Mouse (Mus musculus): ENCODE measurements around the gene Uaca. TPM values are rescaled to one million over a fixed set of nuclear protein-coding genes. Genes with fewer than 3 reads are reported as not detected.

The Uaca gene
- total RNA-seq, 2 experiments from 2014 or later, result 1.1 to 2.9 TPM

DNA sequence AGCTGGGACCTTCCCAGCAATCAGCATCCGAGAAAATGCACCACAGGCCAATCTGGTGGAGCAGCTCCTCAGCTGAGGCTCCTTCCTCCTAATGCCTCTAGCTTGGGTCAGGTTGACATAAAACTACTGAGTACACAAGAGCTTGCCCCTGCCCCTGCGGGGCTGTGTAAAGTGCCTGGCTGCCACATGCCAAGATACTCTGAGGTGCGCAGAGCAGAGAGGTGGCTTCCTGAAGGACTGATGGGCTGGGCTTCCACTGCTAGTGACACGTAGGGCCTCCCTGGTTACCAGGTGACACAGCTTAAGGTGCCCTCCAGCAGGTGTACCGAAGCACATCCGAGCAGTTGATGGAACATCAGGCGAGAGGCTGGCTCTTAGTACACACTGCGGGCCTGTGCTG lies 37.9 kb downstream of the Uaca start:
- ATAC-seq (replicated peaks; ENCODE audit: poor library complexity), result no peak

DNA sequence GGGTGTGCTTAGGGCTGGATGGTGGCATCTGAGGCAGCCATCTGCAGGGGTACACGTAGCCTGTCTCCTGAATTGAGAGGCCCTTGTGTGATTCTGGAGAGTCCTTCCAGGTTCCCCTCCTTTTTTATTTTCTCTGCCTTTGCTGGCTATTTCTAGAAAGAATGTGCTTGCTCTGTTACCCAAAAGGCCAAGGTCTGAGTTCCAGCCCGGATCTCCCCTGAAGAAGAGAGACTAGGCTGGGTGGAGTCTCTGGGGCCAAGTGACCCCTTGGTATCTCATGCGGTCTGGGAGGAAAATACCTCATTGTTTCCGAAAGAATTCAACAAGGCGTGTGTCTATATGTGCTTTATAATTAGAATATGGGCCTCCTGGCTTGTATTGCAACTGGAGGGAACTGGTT lies 41.8 kb downstream of the Uaca start:
- ATAC-seq (replicated peaks; ENCODE audit: poor library complexity), result no peak

DNA sequence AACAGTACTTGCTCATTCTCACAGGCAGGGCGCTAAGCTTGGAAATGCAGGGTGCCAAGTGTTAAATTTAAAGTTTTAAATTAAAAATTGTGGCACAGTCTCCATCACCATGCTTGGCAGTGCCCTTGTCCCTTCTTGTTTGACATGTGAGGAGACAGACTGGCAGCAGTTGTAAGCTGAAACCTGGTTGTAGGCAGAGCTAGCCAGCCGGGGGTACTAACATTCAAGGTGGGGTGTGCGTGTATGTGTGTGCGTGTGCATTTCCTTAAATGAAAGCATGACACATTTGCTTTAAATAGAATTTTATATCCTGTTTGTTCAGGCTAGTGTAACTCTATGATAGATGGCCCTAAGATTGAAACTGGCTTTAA lies 42.7 kb downstream of the Uaca start:
- no peak for ATAC-seq (replicated peaks; ENCODE audit: poor library complexity)

DNA sequence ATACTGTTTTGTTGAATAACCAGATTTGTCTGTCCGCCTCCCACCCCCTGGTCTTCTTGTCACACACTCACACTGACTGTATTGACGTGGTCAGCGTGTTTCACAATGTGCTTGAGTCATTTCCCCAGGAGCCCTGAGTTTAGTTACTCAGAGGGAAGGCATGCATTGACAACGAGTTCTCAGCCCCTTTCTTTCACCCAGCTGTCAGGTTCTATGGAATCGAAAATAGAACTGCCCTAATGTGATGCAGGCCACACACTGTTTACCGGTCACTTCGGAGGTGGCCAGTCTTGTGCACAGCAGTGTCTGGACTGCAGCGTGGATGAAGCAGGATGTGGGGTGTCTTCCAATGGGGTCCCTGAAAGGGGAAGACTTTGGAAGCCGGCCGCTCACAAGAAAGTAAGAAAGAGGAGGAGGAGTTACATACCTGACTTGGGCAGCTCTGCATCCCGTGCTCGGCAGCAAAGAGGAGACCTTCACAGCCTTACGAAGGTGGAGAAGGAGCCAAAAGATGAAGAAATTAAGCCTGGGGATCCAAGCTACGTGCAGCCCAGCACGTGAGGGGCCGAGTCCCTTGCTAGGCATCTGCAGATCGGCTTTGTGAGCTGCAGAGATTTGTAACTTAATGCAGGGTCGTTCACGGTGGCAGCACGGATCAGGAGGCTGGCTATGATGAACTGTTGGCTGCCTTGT lies 43.3 kb downstream of the Uaca start:
- peak; percentile 61 for ATAC-seq (replicated peaks; ENCODE audit: poor library complexity)

DNA sequence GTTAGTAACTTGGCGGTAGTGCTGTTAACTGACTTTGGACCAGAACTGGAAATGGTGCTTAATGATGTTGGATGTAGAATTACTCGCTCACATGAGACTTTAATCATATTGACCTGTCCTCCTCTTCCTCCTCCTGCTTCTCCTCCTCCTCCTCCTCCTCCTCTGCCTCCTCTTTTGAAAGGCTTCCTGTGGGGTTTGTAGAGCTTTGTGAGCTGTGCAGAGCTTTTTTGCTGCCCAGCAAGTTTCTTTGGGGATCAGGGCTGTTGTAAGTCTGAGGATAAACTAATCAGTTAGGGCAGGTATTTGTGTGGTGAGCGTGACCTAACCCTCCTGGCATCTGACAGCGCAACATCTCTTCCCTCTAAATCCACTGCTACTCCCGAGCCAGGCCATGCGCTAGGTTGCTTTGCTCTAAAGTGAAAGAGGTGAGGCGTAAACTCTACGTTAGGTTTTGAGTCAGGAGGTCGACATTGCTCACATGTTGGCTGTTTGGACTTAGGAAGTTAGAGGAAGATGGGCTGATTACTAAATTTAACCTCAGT lies 44.1 kb downstream of the Uaca start:
- no peak for ATAC-seq (replicated peaks; ENCODE audit: poor library complexity)

DNA sequence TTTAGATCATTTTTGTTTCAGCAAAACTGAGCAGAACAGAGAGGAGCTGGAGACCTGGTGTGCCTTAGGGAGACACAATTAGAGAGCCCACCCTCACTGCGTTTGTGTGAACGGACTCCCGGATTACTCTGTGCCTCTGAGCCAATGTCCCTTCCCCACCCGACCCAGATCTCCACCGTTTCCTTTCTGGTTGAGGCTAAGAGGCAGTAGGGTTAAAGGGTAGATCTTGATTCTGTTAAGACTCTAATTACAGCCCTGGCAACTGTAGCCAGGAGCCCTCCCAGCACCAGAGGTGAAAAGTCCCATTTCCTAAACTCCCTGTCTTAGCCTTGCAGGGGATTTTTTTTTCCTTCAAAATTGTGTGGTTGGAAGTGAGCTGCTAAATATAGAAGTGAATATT lies 47.1 kb downstream of the Uaca start:
- ATAC-seq (replicated peaks; ENCODE audit: poor library complexity), result no peak

DNA sequence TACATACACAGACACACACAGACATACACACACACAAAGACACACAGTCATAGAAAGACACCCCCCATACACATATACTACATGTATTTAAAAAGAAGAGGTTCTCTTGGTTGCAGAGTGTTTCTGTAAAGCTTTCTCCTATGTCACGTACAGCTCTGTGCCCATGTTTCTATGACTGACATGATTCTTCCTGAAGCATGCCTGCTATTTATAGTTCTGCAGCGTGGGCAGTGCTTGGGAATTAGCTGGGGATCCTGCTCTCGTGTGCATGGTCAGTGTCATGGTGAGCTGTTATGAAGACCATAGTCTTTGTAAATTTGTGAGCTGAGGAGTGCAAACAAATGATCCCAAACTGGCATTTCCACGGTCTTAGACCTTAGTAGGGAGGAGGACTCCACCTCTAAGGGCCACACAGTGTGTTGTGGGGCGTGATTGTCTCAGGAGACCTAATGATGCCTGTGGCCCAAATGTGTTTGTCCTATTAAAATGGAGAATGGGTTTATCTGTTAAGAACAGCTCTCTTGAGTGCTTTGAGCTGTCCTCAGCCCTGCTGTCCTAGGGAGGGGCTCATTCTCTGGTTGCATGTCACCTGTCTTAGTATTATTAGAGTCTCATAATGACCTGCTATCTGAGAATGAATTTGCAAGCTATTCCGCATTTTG lies 49.2 kb downstream of the Uaca start:
- ATAC-seq (replicated peaks; ENCODE audit: poor library complexity), result no peak

DNA sequence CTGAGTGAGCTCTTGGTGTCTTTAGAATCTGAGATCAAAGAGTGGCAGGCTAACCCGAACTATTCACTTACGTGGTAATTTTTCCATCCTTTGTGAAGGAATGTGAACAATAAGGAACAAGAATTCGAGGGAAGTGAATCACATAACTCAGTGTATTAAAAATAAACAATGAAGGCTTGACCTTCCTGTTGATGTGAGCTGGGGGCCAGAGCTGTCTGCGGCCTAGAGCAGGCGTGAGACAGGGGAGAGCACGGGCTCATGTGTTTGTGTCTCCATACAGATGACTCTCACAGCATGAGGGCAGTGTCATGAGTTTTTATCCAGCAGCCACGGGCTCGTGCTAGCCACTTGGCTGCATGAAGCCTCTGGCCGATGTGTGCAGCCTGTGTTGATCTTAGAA lies 54.4 kb downstream of the Uaca start:
- ATAC-seq (replicated peaks; ENCODE audit: poor library complexity), result no peak

DNA sequence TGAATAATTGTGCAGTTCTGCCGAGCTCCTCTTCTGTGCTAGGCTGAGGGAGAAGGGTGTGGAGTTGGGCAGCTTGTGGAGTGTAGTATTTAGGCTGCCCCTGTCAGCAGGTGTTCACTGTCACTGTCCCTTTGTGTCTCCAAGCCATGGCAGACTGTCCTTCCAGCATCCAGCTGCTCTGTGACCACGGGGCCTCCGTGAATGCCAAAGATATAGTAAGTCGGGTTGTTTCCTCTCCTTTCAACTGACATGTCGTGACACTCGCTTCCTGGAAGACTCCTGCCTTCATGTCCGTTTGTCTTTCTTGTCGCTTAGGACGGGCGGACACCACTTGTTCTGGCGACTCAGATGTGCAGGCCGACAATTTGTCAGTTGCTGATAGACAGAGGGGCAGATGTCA lies 55.6 kb downstream of the Uaca start:
- no peak for ATAC-seq (replicated peaks; ENCODE audit: poor library complexity)

DNA sequence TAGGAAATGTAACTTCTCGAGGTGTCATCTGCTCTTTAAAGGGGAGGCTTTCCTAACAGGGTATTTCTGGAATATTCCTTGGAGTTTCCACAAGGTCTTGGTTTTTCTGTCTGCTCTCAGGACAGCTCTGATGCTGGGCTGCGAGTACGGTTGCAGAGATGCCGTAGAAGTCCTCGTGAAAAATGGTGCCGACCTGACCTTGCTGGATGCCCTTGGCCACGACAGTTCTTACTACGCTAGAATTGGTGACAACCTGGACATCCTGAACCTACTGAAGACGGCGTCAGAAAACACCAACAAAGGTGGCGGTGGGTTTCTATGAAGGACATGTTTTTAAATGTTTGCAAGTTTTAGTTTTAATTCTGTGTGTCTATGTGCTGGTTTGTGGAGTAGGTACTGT lies 59.9 kb downstream of the Uaca start:
- ATAC-seq (replicated peaks; ENCODE audit: poor library complexity), result no peak

DNA sequence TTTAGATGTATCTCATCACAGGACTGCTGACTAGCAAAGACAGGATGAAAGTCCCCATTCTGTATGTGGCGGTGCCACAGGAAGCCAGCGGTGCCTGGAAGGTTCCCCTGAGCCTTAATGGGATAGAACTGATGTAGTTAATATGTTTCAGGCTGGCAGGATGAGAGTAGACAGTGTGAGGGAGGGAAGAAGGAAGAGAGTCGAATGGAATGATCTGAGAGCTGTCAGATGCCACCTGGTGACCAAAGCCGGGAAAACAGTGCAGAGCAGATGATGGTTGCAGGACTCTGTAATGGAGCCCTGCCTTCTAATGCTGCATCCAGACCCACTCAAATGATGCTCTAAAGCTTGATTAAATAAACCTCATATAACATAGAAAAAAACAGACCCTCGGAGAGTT lies 63.5 kb downstream of the Uaca start:
- peak; percentile 65; the same call in 1 of the 2 replicates for ATAC-seq (replicated peaks; ENCODE audit: poor library complexity)

DNA sequence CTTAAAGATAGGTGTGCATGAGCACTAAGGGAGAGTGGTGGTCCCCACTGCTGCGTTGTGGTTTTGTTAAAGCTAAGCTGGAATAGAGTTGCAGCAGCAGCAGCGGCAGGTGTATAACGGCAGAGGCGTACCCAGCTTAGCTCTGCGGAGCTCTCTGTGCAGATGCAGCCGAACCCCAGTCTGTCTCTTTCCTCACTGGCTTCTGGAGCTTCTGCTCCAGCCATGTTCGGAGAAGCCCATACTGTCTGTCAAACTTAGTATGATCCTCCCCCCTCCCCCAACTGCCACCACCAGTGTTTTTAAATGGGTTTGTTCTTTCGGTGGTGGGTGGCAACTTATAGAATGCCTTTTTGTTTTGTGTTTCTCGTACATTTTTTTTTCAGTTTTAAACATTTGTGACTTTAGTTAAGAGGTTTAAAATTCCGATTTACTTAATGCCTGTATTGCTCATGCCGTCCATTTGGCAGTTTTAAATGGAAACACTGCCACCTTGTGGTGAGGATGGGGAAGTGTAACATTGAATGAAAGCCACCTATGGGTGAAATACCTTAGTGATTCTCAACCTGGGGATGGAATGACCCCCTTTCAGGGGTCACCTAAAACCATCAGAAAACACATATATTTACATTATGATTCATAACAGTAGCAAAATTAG lies 64.1 kb downstream of the Uaca start:
- ATAC-seq (replicated peaks; ENCODE audit: poor library complexity), result peak; percentile 82

DNA sequence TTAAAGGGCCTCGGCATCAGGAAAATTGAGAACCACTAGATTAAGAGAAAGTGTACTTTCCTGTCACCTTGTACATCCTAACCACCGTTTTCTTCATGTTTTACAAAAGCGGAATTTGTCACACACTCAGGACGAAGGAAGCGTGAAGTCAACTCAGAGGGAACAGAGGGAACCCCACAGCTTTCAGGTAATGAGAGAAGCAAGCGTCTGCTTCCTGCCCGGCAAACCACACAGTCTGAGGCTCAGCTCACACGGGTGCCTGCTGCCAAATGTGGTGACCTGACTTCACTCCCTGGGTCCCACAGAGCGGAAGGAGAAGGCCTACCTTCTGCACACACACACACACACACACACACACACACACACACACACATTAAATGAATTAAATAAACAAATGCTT lies 64.7 kb downstream of the Uaca start:
- peak; percentile 56 for ATAC-seq (replicated peaks; ENCODE audit: poor library complexity)

DNA sequence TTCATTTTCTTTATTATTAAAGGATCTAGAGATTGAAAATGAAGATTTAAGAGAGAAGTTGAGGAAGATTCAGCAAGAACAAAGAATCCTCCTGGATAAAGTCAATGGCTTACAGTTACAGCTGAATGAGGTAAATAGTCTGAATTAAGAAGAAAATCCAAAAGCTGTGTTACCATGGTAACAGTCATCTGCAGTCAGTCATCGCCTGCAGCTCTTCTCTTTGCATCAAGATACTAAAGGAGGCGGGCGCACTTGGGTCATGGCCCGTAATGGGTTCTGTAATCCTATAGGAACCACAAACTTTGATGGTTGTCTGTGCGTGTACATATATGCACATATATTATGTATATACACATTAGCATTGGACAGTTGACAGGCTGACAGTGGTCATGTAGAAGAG lies 66.7 kb downstream of the Uaca start:
- ATAC-seq (replicated peaks; ENCODE audit: poor library complexity), result no peak

DNA sequence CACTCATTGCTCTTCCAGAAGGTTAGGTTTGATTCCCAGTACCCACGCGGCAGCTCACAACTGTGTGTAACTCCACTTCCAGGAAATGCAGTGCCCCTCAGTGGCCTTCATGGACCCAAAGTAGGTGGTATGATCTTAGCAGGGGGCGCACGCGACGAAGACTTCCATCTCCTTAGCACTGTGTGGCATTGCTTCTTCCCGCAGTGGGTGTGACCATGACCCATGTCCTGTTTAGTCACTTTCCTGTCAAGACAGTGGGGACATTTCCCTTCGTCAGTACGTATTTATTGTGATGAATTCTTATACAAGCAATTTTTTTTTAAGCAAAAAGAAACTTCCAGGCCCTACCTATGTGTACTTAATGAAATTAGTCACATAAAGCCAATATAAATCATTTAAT lies 70.3 kb downstream of the Uaca start:
- ATAC-seq (replicated peaks; ENCODE audit: poor library complexity), result no peak

DNA sequence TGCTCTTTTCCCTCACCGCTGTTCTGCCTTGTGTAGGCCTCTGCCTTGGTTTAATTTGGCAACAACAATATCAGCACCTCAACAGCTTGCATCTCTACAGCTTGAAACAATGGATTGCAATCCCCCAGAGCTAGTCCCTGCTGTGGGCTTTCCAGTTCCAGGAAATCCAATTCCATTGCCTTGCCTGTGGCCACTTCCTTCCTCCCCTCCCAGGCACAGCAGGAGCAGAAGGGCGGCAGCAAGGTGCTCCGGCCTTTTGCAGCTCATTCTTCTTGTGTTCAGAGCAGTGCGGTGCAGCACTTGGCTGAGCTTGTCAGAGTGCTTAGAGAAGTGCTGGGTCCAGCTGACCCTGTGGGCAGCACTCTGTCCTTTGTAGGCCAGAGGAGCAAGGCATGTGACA lies 71.5 kb downstream of the Uaca start:
- no peak for ATAC-seq (replicated peaks; ENCODE audit: poor library complexity)

DNA sequence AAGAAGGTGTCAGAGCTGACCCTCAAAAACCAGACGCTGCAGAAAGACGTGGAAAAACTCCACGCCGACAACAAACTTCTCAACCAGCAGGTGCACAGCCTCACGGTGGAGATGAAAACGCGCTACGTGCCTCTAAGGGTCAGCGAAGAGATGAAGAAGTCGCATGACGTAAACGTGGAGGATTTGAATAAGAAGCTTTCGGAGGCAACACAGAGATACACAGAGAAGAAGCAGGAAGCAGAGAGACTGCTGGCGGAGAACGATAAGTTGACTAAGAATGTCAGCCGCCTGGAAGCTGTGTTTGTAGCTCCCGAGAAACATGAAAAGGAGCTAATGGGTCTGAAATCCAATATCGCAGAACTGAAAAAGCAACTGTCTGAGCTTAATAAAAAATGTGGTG lies 76.1 kb downstream of the Uaca start:
- no peak for ATAC-seq (replicated peaks; ENCODE audit: poor library complexity)

DNA sequence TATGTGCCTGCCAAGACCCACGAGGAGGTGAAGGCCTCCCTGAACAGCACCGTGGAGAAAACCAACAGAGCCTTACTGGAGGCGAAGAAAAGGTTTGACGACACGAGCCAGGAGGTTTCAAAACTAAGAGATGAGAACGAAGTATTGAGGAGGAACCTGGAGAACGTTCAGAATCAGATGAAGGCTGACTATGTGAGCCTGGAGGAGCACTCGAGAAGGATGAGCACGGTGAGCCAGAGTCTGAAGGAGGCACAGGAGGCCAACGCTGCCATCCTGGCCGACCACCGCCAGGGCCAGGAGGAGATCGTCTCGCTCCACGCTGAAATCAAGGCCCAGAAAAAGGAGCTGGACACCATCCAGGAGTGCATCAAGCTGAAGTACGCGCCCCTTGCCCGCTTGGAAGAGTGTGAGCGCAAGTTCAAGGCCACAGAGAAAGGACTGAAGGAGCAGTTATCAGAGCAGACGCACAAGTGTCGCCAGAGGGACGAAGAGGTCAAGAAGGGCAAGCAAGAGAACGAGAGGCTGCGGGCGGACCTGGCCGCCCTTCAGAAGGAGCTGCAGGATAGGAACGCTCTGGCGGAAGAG lies 76.7 kb downstream of the Uaca start:
- ATAC-seq (replicated peaks; ENCODE audit: poor library complexity), result no peak

DNA sequence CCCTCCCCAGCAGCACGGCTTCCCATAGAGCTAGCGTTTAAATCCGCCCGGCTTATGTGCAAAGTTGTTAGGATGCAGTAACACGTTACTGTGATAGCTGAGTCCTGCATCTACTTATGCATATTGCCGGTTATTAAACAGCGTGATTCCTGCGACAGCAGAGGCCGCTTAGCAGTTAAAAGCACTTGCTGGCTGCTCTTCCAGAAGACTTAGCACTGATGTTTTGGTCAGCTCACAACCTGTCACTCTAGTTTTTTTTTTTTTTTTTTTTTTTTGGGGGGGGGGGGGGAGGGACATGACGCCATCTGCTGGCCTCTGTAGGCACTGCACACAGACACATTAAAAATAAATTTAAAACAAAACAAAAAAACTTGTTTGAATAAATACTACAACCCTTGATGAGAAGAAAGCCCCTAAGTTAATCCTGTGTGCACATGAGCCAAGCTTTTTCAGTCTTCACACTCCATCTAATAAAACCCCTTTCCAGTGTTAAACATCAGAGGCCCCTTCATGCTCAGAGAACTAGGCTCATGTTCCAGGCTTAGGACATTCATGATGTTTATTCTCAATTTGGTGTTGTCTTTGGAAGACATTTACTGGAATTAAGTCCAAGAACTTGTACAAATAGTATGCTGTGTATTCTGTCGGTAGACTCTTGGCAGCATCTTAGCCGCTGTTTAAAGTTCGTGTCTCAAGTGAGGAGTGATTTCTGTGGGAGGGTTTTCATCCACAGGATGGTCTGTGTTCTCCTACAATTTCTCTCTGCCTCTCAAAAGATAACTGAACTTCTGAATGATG lies 79.1 kb downstream of the Uaca start:
- ATAC-seq (replicated peaks; ENCODE audit: poor library complexity), result no peak

DNA sequence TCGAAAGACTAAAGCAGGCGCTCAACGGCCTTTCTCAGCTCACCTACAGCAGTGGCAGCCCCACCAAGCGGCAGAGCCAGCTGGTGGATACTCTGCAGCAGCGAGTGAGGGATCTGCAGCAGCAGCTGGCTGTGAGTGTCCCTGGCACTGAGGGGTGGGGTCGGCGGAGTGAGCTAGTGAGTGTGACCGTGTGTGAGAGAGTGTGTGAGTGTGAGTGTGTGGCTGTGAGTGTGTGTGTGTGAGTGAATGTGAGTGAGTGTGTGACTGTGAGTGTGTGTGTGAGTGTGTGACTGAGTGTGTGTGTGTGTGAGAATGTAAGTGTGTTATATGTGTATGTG lies 79.7 kb downstream of the Uaca start:
- ATAC-seq (replicated peaks; ENCODE audit: poor library complexity), result no peak

DNA sequence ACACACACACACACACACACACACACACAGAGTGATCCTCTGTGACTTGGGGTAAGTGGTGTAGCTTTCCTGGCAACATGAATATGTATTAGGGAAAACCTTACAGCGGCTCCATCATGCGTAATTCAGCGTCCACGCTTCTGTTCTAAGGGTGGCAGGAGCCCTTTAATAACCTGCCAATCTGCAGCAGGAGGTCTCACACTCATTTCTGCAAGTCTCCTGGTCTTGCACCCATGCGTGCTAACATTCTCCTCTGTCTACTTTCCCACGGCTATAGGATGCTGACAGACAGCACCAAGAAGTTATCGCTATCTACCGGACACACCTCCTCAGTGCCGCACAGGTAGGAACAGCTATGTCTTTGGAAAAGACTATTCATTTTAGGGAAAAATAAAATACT lies 81.7 kb downstream of the Uaca start:
- ATAC-seq (replicated peaks; ENCODE audit: poor library complexity), result no peak
